In genomic region chr2:158734500-158735152, GRCm38 (mm10) we compare ENCODE assay signal across 10 mouse cellular contexts. TPM values are rescaled to one million over a fixed set of nuclear protein-coding genes. Genes with fewer than 3 reads are reported as not detected.
A peak's percentile ranks its signal among the peaks of the same experiment; 100 is the strongest.
DNase-seq lines count a peak whose midpoint lies in the region; ATAC-seq and TF ChIP-seq lines count a peak whose summit lies in the region.
"Had no signal": no experiment of that assay in that cellular context is flagged by ENCODE, and none has a peak within 500 bp of the region (broad histone marks: within the 10 kb centered on the region; RNA-seq: fewer than 3 reads in every experiment).

No protein-coding gene starts in this region.

- H3K27ac ChIP-seq in lung, postnatal 0 days (ENCODE audit: low read length), result 0 out of 2 replicates have a peak overlapping the region, but pooled peaks have one; percentile 21
- no peak overlapping the region for H3K27ac ChIP-seq in midbrain, embryonic 10.5 days (replicated peaks)
- H3K27ac ChIP-seq: macrophage had no signal

- no peak for TF ChIP-seq CTCF in lung, postnatal 0 days (IDR thresholded peaks at IDR 0.05)

- no peak overlapping the region for H3K4me2 ChIP-seq in lung, postnatal 0 days (replicated peaks; ENCODE audit: low read depth, low read length)

- no peak overlapping the region for H3K9ac ChIP-seq in lung, postnatal 0 days (replicated peaks; ENCODE audit: low read depth)

- H3K4me3 ChIP-seq in lung, postnatal 0 days (ENCODE audit: low read depth, low read length), result no peak overlapping the region
- H3K4me3 ChIP-seq in midbrain, embryonic 10.5 days, result no peak overlapping the region
- H3K4me3 ChIP-seq: erythroblast, embryonic 14.5 days had no signal

- peak; percentile 40 for DNase-seq in gastrocnemius, postnatal 10 days
- no peak for DNase-seq in gastrocnemius, postnatal 36 days
- peak; percentile 71 for DNase-seq in spleen, postnatal 36 days (ENCODE audit: low spot score in 2 of 2)
- DNase-seq in spleen, adult 12 weeks (ENCODE audit: low spot score), result no peak
- DNase-seq in heart, postnatal 36 days, result peak; percentile 62 to 63
- peak; percentile 40 for DNase-seq in lung, postnatal 0 days (ENCODE audit: low spot score)
- no peak for DNase-seq in natural killer cell, adult 2 months (ENCODE audit: low spot score in 2 of 2)
- no peak for DNase-seq in midbrain, embryonic 10.5 days (ENCODE audit: low spot score)

- no peak for TF ChIP-seq EP300 in lung, postnatal 0 days (IDR thresholded peaks at IDR 0.05)

- intact Hi-C loops in gastrocnemius, postnatal 36 days (cut with DNase I), result no loop called here
- intact Hi-C loops in heart, postnatal 36 days (cut with DNase I), result loop anchor here (2.0 kb wide), 1 partner anchor 62 kb away; no protein-coding TSS in a partner anchor

- no peaks in the 10 kb centered on the region for H3K27me3 ChIP-seq in lung, postnatal 0 days (replicated peaks; ENCODE audit: insufficient read depth, low read length)
- no peaks in the 10 kb centered on the region for H3K27me3 ChIP-seq in midbrain, embryonic 10.5 days (ENCODE audit: low read depth, poor library complexity, severe bottlenecking)

- peak; percentile 81 for ATAC-seq in lung, postnatal 0 days

- no peaks in the 10 kb centered on the region for H3K9me3 ChIP-seq in lung, postnatal 0 days (ENCODE audit: low read length)
- no peaks in the 10 kb centered on the region for H3K9me3 ChIP-seq in midbrain, embryonic 10.5 days (replicated peaks)

- H3K4me1 ChIP-seq in lung, postnatal 0 days (ENCODE audit: insufficient read depth, low read depth, low read length), result peaks cover 6% of the 10 kb centered on the region; the same call in 1 of the 2 replicates
- peaks cover 15% of the 10 kb centered on the region for H3K4me1 ChIP-seq in midbrain, embryonic 10.5 days

- H3K36me3 ChIP-seq in lung, postnatal 0 days (ENCODE audit: insufficient read depth, low read length), result no peaks in the 10 kb centered on the region
- no peaks in the 10 kb centered on the region for H3K36me3 ChIP-seq in midbrain, embryonic 10.5 days

- whole genome bisulfite sequencing in lung, postnatal 0 days, result 40% methylated on average over 7 of the region's 7 CpGs
- 88% methylated on average over 7 of the region's 7 CpGs for WGBS in midbrain, embryonic 10.5 days

RNA-seq across cellular contexts. Expression of gene Fam83d, which starts 33.3 kb away (rescaled TPM):
- 10 to 100 TPM in 1 of 2 experiments, 1 to 10 TPM in 1; 8.6 to 10.4 TPM for total RNA-seq in gastrocnemius, postnatal 10 days (2021)
- 1 to 10 TPM; 1.1 to 1.7 TPM for total RNA-seq in gastrocnemius, postnatal 36 days (2021)
- 1 to 10 TPM; 1.0 to 1.5 TPM for total RNA-seq in heart, postnatal 36 days (2021)
- polyA plus RNA-seq in lung, postnatal 0 days (2015; fragmentation: Nextera tagmentation; extraction: Ambion mirVana), result 4.5 and 5.5 TPM in 2 replicates
- 54.4 and 55.8 TPM in 2 replicates for polyA plus RNA-seq in midbrain, embryonic 10.5 days (2016; fragmentation: Nextera tagmentation; extraction: Ambion mirVana)

RNA-seq across cellular contexts. Expression of gene Dhx35, which starts 60.0 kb away (rescaled TPM):
- total RNA-seq in gastrocnemius, postnatal 10 days (2021), result 10 to 100 TPM in 1 of 2 experiments, 1 to 10 TPM in 1; 8.2 to 12.9 TPM
- total RNA-seq in gastrocnemius, postnatal 36 days (2021), result 1 to 10 TPM; 7.0 to 9.5 TPM
- 10 to 100 TPM; 16.9 to 18.4 TPM for total RNA-seq in heart, postnatal 36 days (2021)
- polyA plus RNA-seq in lung, postnatal 0 days (2015; fragmentation: Nextera tagmentation; extraction: Ambion mirVana), result 5.6 and 6.4 TPM in 2 replicates
- polyA plus RNA-seq in midbrain, embryonic 10.5 days (2016; fragmentation: Nextera tagmentation; extraction: Ambion mirVana), result 17.7 and 19.6 TPM in 2 replicates

Comparison
In these comparisons a context has a peak if more than half of its experiments do, and no peak if none do; other contexts are left out.
1. DNase-seq: peak in gastrocnemius, postnatal 10 days (single experiment), spleen, postnatal 36 days (2 of 2), heart, postnatal 36 days (2 of 2) and lung, postnatal 0 days (single experiment); none in gastrocnemius, postnatal 36 days (0 of 2), spleen, adult 12 weeks (single experiment), natural killer cell, adult 2 months (0 of 2) and midbrain, embryonic 10.5 days (single experiment).